Mouse (Mus musculus) retina, adult 2 months (tissue): ENCODE data around the gene Ttll5.

Experiments used
- DNase-seq: peaks from one replicate; pipeline ENCODE4 v3.0.0-alpha.2; 2012; ENCODE audit warnings: low read depth, low spot score

Gene Ttll5

GRCm38 (mm10) chr12:86094075-86094474, 269.6 kb downstream of the Ttll5 start:
- no peak for DNase-seq

GRCm38 (mm10) chr12:86095806-86096205, 271.3 kb downstream of the Ttll5 start:
- DNase-seq, result no peak

GRCm38 (mm10) chr12:86097781-86098180, 273.3 kb downstream of the Ttll5 start:
- no peak for DNase-seq

GRCm38 (mm10) chr12:86100711-86101110, 276.3 kb downstream of the Ttll5 start:
- no peak for DNase-seq

GRCm38 (mm10) chr12:86102686-86103085, 278.2 kb downstream of the Ttll5 start:
- no peak for DNase-seq

GRCm38 (mm10) chr12:86103391-86103790, 278.9 kb downstream of the Ttll5 start:
- no peak for DNase-seq

GRCm38 (mm10) chr12:86103852-86104251, 279.4 kb downstream of the Ttll5 start:
- no peak for DNase-seq

GRCm38 (mm10) chr12:86104297-86104696, 279.8 kb downstream of the Ttll5 start:
- no peak for DNase-seq

GRCm38 (mm10) chr12:86105546-86105945, 281.1 kb downstream of the Ttll5 start:
- no peak for DNase-seq

- no peak for DNase-seq
Measured at GRCm38 (mm10) chr12:86106086-86106485, 281.6 kb downstream of the Ttll5 start.

- DNase-seq, result no peak
Measured at GRCm38 (mm10) chr12:86107645-86108044, 283.2 kb downstream of the Ttll5 start.

GRCm38 (mm10) chr12:86109531-86109930, 285.1 kb downstream of the Ttll5 start:
- no peak for DNase-seq

- DNase-seq, result no peak
Measured at GRCm38 (mm10) chr12:86110637-86111036, 286.2 kb downstream of the Ttll5 start.
